Mouse (Mus musculus): ENCODE data around the gene Zfp668.

DNA sequence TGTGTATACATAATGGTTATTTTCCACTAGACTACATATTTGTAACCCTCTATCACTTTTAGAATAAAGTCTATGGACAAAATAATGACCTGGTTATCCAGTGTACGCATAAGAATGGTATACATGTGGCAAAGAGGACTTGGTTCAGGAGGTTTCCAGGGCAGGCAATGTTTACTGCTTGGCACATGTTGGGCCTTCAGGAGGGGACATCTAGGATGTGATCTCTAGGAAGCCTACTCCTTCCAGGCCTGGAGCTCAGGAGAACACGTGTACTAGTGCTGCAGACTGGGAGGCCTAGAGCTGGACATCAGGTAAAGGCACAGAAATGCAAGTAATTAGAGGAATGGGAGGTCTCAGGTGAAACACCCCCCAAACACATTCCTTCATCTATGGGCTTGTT, 41.1 kb downstream of the Zfp668 start:
- no peak for TF ChIP-seq GATA1 (IDR thresholded peaks at IDR 0.05; ENCODE audit: borderline replicate concordance, low read length)
- no peak for TF ChIP-seq FLI1 (IDR thresholded peaks at IDR 0.05; ENCODE audit: low read length)
